Mouse (Mus musculus): ENCODE results near the gene Slc9a1.

DNA sequence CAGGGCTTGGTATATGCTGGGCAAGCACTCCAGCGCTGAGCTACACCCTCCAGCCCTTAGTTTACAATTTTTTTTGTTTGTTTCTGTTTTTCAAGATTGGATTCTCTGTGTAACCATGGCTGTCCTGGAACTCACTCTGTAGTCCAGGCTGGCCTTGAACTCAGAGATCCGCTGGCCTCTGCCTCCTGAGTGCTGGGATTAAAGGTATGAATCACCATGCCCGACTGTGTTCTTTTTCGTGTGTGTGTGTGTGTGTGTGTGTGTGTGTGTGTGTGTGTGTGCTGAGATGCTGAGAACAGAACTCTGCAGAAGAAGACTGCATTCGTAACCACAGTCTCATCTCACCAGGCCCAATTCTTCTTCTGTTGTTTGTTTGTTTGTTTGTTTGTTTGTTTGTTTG is 34.8 kb downstream of the Slc9a1 start:
- TF ChIP-seq CTCF (IDR thresholded peaks at IDR 0.05; ENCODE audit: low read depth, low read length) = no peak
- TF ChIP-seq POLR2AphosphoS5 (IDR thresholded peaks at IDR 0.05; ENCODE audit: insufficient replicate concordance, low read depth, low read length) = no peak
- TF ChIP-seq TAL1 (conservative IDR thresholded peaks at IDR 0.05; ENCODE audit: low read depth, low read length) = no peak
- no peak for TF ChIP-seq GATA1 (IDR thresholded peaks at IDR 0.05; ENCODE audit: borderline replicate concordance, low read length)
- TF ChIP-seq GATA2 (IDR thresholded peaks at IDR 0.05; ENCODE audit: borderline replicate concordance, low read depth, low read length) = no peak

Measured in G1E (cell line).